Comparison of ENCODE assay signal across 25 mouse cellular contexts in the genomic region with DNA sequence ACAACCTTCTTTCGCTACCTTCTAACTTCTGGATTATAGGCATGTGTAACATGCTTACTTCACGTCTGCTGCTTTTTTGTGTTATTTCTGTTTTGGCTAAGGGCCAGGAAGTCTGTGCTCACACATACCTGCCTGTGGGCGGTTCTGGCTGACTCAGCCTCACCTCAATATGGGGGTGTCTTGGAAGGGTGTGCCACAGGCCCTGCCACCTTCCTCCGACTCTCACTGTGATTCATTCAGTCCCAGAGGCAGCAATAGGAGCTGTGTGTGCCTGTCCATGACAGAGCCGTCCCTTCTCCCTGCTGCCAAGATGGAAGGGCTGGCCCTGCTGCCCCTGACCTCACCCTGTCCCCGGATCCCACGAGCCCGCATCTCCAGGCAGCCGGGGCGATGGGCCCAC. TPM values are rescaled to one million over a fixed set of nuclear protein-coding genes. Genes with fewer than 3 reads are reported as not detected.
DNase-seq lines count a peak whose midpoint lies in the region; ATAC-seq and TF ChIP-seq lines count a peak whose summit lies in the region.
"Had no signal": no experiment of that assay in that cellular context is flagged by ENCODE, and none has a peak within 500 bp of the region (broad histone marks: within the 10 kb centered on the region; RNA-seq: fewer than 3 reads in every experiment).

A gene (plus strand): TSS at position 269 of the 400 bp plus-strand sequence.

- no peak within 1 kb of the TSS for H3K4me3 ChIP-seq in forebrain, embryonic 11.5 days (ENCODE audit: low read depth, low read length)
- H3K4me3 ChIP-seq in forebrain, embryonic 16.5 days (replicated peaks; ENCODE audit: low read length) = no peak within 1 kb of the TSS
- H3K4me3 ChIP-seq in stomach, postnatal 0 days (ENCODE audit: low read depth, low read length) = 0 out of 2 replicates have a peak within 1 kb of the TSS, but pooled peaks have one; percentile 4
- no peak within 1 kb of the TSS for H3K4me3 ChIP-seq in hindbrain, embryonic 11.5 days (ENCODE audit: low read depth, low read length)
- H3K4me3 ChIP-seq: forebrain, embryonic 13.5 days; gastrocnemius, adult 2 months; heart, embryonic 10.5 days; kidney, embryonic 15.5 days; limb, embryonic 13.5 days; liver, embryonic 12.5 days; midbrain, embryonic 10.5 days had no signal

- no peak for TF ChIP-seq EP300 in stomach, postnatal 0 days (optimal IDR thresholded peaks at IDR 0.05)

- TF ChIP-seq CTCF in stomach, postnatal 0 days (IDR thresholded peaks at IDR 0.05; ENCODE audit: low read depth) = no peak

- H3K9ac ChIP-seq in forebrain, embryonic 11.5 days (ENCODE audit: low read length) = no peak within 1 kb of the TSS
- no peak within 1 kb of the TSS for H3K9ac ChIP-seq in forebrain, embryonic 16.5 days (replicated peaks; ENCODE audit: low read depth, low read length)
- H3K9ac ChIP-seq in stomach, postnatal 0 days (ENCODE audit: low read length) = peak within 1 kb of the TSS; percentile 18; the same call in 1 of the 2 replicates
- H3K9ac ChIP-seq in hindbrain, embryonic 11.5 days (ENCODE audit: low read depth, low read length) = no peak within 1 kb of the TSS
- H3K9ac ChIP-seq: forebrain, embryonic 13.5 days; kidney, embryonic 15.5 days; limb, embryonic 13.5 days; liver, embryonic 12.5 days had no signal

- DNase-seq in forebrain, embryonic 11.5 days (ENCODE audit: low spot score) = peak; percentile 45
- peak; percentile 23 for DNase-seq in lung, postnatal 36 days
- DNase-seq in lung, postnatal 14 days = no peak
- DNase-seq in brain, adult 2 months (ENCODE audit: low read depth, low spot score) = peak; percentile 54
- DNase-seq in stomach, postnatal 0 days (ENCODE audit: low spot score) = peak; percentile 75
- DNase-seq in thymus, postnatal 0 days (ENCODE audit: low spot score) = no peak
- no peak for DNase-seq in hindbrain, embryonic 11.5 days (ENCODE audit: low spot score)
- DNase-seq: adrenal gland, postnatal 14 days; cerebellum, adult 11 months; cerebellum, adult 9-11 months; gastrocnemius, adult 2 months; heart, postnatal 4 days; kidney, postnatal 4 days; layer of hippocampus, adult 9-11 months; thymus, adult 2 months had no signal

- H3K27ac ChIP-seq in forebrain, embryonic 11.5 days (ENCODE audit: low read depth, low read length) = no peak within 1 kb of the TSS
- H3K27ac ChIP-seq in forebrain, embryonic 16.5 days (ENCODE audit: low read length) = no peak within 1 kb of the TSS
- H3K27ac ChIP-seq in stomach, postnatal 0 days (replicated peaks) = peak within 1 kb of the TSS; percentile 85
- H3K27ac ChIP-seq in hindbrain, embryonic 11.5 days (ENCODE audit: low read depth, low read length) = no peak within 1 kb of the TSS
- H3K27ac ChIP-seq: forebrain, embryonic 13.5 days; gastrocnemius, adult 2 months; heart, embryonic 10.5 days; kidney, embryonic 15.5 days; limb, embryonic 13.5 days; liver, embryonic 12.5 days; midbrain, embryonic 10.5 days had no signal

- no peaks in the 10 kb centered on the region for H3K36me3 ChIP-seq in forebrain, embryonic 11.5 days (ENCODE audit: control insufficient read depth, insufficient read depth, low read length)
- no peaks in the 10 kb centered on the region for H3K36me3 ChIP-seq in forebrain, embryonic 16.5 days (ENCODE audit: control insufficient read depth, insufficient read depth)
- H3K36me3 ChIP-seq in stomach, postnatal 0 days (ENCODE audit: control insufficient read depth, insufficient read depth, low read length) = no peaks in the 10 kb centered on the region
- H3K36me3 ChIP-seq in hindbrain, embryonic 11.5 days (ENCODE audit: control insufficient read depth, insufficient read depth, low read length) = no peaks in the 10 kb centered on the region
- H3K36me3 ChIP-seq: heart, embryonic 10.5 days; kidney, embryonic 15.5 days; limb, embryonic 13.5 days; liver, embryonic 12.5 days; midbrain, embryonic 10.5 days had no signal

- H3K4me2 ChIP-seq in forebrain, embryonic 11.5 days (ENCODE audit: low read depth, low read length, severe bottlenecking) = no peak within 1 kb of the TSS
- H3K4me2 ChIP-seq in forebrain, embryonic 16.5 days (ENCODE audit: low read length) = no peak within 1 kb of the TSS
- H3K4me2 ChIP-seq in stomach, postnatal 0 days (replicated peaks; ENCODE audit: low read depth) = no peak within 1 kb of the TSS
- no peak within 1 kb of the TSS for H3K4me2 ChIP-seq in hindbrain, embryonic 11.5 days (replicated peaks; ENCODE audit: low read depth, low read length)
- H3K4me2 ChIP-seq: forebrain, embryonic 13.5 days; kidney, embryonic 15.5 days; limb, embryonic 13.5 days; liver, embryonic 12.5 days had no signal

- no peaks in the 10 kb centered on the region for H3K27me3 ChIP-seq in forebrain, embryonic 11.5 days (ENCODE audit: control insufficient read depth, insufficient read depth, low read length)
- no peaks in the 10 kb centered on the region for H3K27me3 ChIP-seq in forebrain, embryonic 16.5 days (replicated peaks; ENCODE audit: control insufficient read depth, insufficient read depth, low read length)
- H3K27me3 ChIP-seq in stomach, postnatal 0 days (ENCODE audit: control insufficient read depth, insufficient read depth, low read length) = no peaks in the 10 kb centered on the region
- no peaks in the 10 kb centered on the region for H3K27me3 ChIP-seq in hindbrain, embryonic 11.5 days (ENCODE audit: control insufficient read depth, insufficient read depth, low read length)
- H3K27me3 ChIP-seq: forebrain, embryonic 13.5 days; kidney, embryonic 15.5 days; limb, embryonic 13.5 days; liver, embryonic 12.5 days had no signal

- no peaks in the 10 kb centered on the region for H3K4me1 ChIP-seq in forebrain, embryonic 11.5 days (replicated peaks; ENCODE audit: control insufficient read depth, insufficient read depth, low read length)
- H3K4me1 ChIP-seq in forebrain, embryonic 16.5 days (replicated peaks; ENCODE audit: control insufficient read depth, insufficient read depth, low read length) = no peaks in the 10 kb centered on the region
- H3K4me1 ChIP-seq in stomach, postnatal 0 days (replicated peaks; ENCODE audit: control insufficient read depth, insufficient read depth) = no peaks in the 10 kb centered on the region
- H3K4me1 ChIP-seq in hindbrain, embryonic 11.5 days (replicated peaks; ENCODE audit: control insufficient read depth, insufficient read depth, low read length) = no peaks in the 10 kb centered on the region
- H3K4me1 ChIP-seq: forebrain, embryonic 13.5 days; liver, embryonic 12.5 days had no signal

- H3K9me3 ChIP-seq in forebrain, embryonic 11.5 days (ENCODE audit: control insufficient read depth, low read length) = no peaks in the 10 kb centered on the region
- H3K9me3 ChIP-seq in forebrain, embryonic 16.5 days (ENCODE audit: control insufficient read depth, low read length) = no peaks in the 10 kb centered on the region
- no peaks in the 10 kb centered on the region for H3K9me3 ChIP-seq in stomach, postnatal 0 days (ENCODE audit: control insufficient read depth, low read length)
- no peaks in the 10 kb centered on the region for H3K9me3 ChIP-seq in hindbrain, embryonic 11.5 days (ENCODE audit: control insufficient read depth, low read length)
- H3K9me3 ChIP-seq: forebrain, embryonic 13.5 days; heart, embryonic 10.5 days; kidney, embryonic 15.5 days; limb, embryonic 13.5 days; liver, embryonic 12.5 days; midbrain, embryonic 10.5 days had no signal

- ATAC-seq in forebrain, embryonic 11.5 days (replicated peaks; ENCODE audit: low FRiP score) = no peak
- no peak for ATAC-seq in forebrain, embryonic 16.5 days
- ATAC-seq in stomach, postnatal 0 days (ENCODE audit: low FRiP score, low TSS enrichment) = peak; percentile 91
- no peak for ATAC-seq in hindbrain, embryonic 11.5 days (ENCODE audit: low FRiP score)
- ATAC-seq: forebrain, embryonic 13.5 days; hindbrain, embryonic 16.5 days; intestine, postnatal 0 days; liver, embryonic 12.5 days had no signal

- 90% methylated on average over 10 of the region's 10 CpGs for whole genome bisulfite sequencing in forebrain, embryonic 11.5 days
- 88% methylated on average over 10 of the region's 10 CpGs for WGBS in forebrain, embryonic 16.5 days
- 64% methylated on average over 10 of the region's 10 CpGs for WGBS in stomach, postnatal 0 days
- 88% methylated on average over 10 of the region's 10 CpGs for WGBS in hindbrain, embryonic 11.5 days

RNA-seq across cellular contexts. Expression of the gene that starts here (rescaled TPM):
- 0.15 TPM in 1 of 2 replicates, not detected in the other for polyA plus RNA-seq in forebrain, embryonic 11.5 days (2014; fragmentation: Nextera tagmentation; extraction: Ambion mirVana)
- polyA plus RNA-seq in forebrain, embryonic 16.5 days (2015; fragmentation: Nextera tagmentation; extraction: Ambion mirVana) = 0.94 TPM in 1 of 2 replicates, not detected in the other
- 11.4 and 12.7 TPM in 2 replicates for polyA plus RNA-seq in stomach, postnatal 0 days (2015; fragmentation: Nextera tagmentation; extraction: Ambion mirVana)
- polyA plus RNA-seq in thymus, postnatal 0 days (2015; fragmentation: Nextera tagmentation; extraction: Ambion mirVana) = 0.10 TPM in 1 of 2 replicates, not detected in the other
- 0.37 and 0.54 TPM in 2 replicates for polyA plus RNA-seq in hindbrain, embryonic 11.5 days (2014; fragmentation: Nextera tagmentation; extraction: Ambion mirVana)
- polyA plus RNA-seq: heart, embryonic 10.5 days; heart, embryonic 16.5 days; intestine, postnatal 0 days; liver, embryonic 12.5 days had no signal

Comparison
In these comparisons a context has a peak if more than half of its experiments do, and no peak if none do; other contexts are left out.
1. DNase-seq: peak in lung, postnatal 36 days (single experiment), brain, adult 2 months (single experiment) and stomach, postnatal 0 days (single experiment); none in lung, postnatal 14 days (single experiment), thymus, postnatal 0 days (single experiment) and hindbrain, embryonic 11.5 days (single experiment).
2. Peak in DNase-seq in forebrain, embryonic 11.5 days; RNA of the gene not detected or under 1 TPM.